Comparison of ENCODE assay signal across 10 mouse cellular contexts in genomic region chr3:66296545-66296944, GRCm38 (mm10). TPM values are rescaled to one million over a fixed set of nuclear protein-coding genes. Genes with fewer than 3 reads are reported as not detected.
A peak's percentile ranks its signal among the peaks of the same experiment; 100 is the strongest.
DNase-seq lines count a peak whose midpoint lies in the region; ATAC-seq and TF ChIP-seq lines count a peak whose summit lies in the region.
"Had no signal": no experiment of that assay in that cellular context is flagged by ENCODE, and none has a peak within 500 bp of the region (broad histone marks: within the 10 kb centered on the region; RNA-seq: fewer than 3 reads in every experiment).

Veph1 (minus strand) TSS chr3:66296837.

- H3K27ac ChIP-seq in cerebellum, adult 2 months (ENCODE audit: insufficient read depth, low read length), result no peak within 1 kb of the TSS
- H3K27ac ChIP-seq in forebrain, embryonic 11.5 days (ENCODE audit: low read depth, low read length), result peak within 1 kb of the TSS; percentile 18; the same call in 1 of the 2 replicates
- peak within 1 kb of the TSS; percentile 90 for H3K27ac ChIP-seq in kidney, embryonic 15.5 days
- 0 out of 2 replicates have a peak within 1 kb of the TSS, but pooled peaks have one; percentile 40 for H3K27ac ChIP-seq in midbrain, embryonic 15.5 days
- H3K27ac ChIP-seq: liver, embryonic 12.5 days had no signal

- peak; percentile 5 to 9 for DNase-seq in cerebellum, postnatal 14 days
- DNase-seq in cerebellum, adult 2 months, result no peak
- DNase-seq in forebrain, embryonic 11.5 days (ENCODE audit: low spot score), result peak; percentile 63
- no peak for DNase-seq in right cerebral cortex, adult 18-20 months
- DNase-seq in adrenal gland, adult (ENCODE audit: inconsistent age in 2 of 2, low spot score in 1 of 2), result no peak
- no peak for DNase-seq in cerebellum, adult 9-11 months

- H3K4me3 ChIP-seq in cerebellum, adult 2 months (replicated peaks; ENCODE audit: insufficient read depth, low read depth, low read length), result no peak within 1 kb of the TSS
- H3K4me3 ChIP-seq in forebrain, embryonic 11.5 days (ENCODE audit: low read depth, low read length), result no peak within 1 kb of the TSS
- H3K4me3 ChIP-seq in kidney, embryonic 15.5 days (replicated peaks), result peak within 1 kb of the TSS; percentile 34
- H3K4me3 ChIP-seq in midbrain, embryonic 15.5 days, result no peak within 1 kb of the TSS
- H3K4me3 ChIP-seq: liver, embryonic 12.5 days had no signal

- peak within 1 kb of the TSS; percentile 29 for H3K4me2 ChIP-seq in forebrain, embryonic 11.5 days (ENCODE audit: low read depth, low read length, severe bottlenecking)
- H3K4me2 ChIP-seq in kidney, embryonic 15.5 days, result peak within 1 kb of the TSS; percentile 39
- peak within 1 kb of the TSS; percentile 23 for H3K4me2 ChIP-seq in midbrain, embryonic 15.5 days
- H3K4me2 ChIP-seq: liver, embryonic 12.5 days had no signal

- no peaks in the 10 kb centered on the region for H3K9me3 ChIP-seq in forebrain, embryonic 11.5 days (ENCODE audit: control insufficient read depth, low read length)
- H3K9me3 ChIP-seq in kidney, embryonic 15.5 days (replicated peaks), result no peaks in the 10 kb centered on the region
- H3K9me3 ChIP-seq in midbrain, embryonic 15.5 days, result no peaks in the 10 kb centered on the region
- H3K9me3 ChIP-seq: liver, embryonic 12.5 days had no signal

- no peaks in the 10 kb centered on the region for H3K27me3 ChIP-seq in cerebellum, adult 2 months (ENCODE audit: control insufficient read depth, insufficient read depth, low read length)
- no peaks in the 10 kb centered on the region for H3K27me3 ChIP-seq in forebrain, embryonic 11.5 days (ENCODE audit: control insufficient read depth, insufficient read depth, low read length)
- no peaks in the 10 kb centered on the region for H3K27me3 ChIP-seq in kidney, embryonic 15.5 days
- no peaks in the 10 kb centered on the region for H3K27me3 ChIP-seq in midbrain, embryonic 15.5 days (replicated peaks)
- H3K27me3 ChIP-seq: liver, embryonic 12.5 days had no signal

- 7% methylated on average over 11 of the region's 11 CpGs for WGBS in cerebellum, adult 2 months
- WGBS in forebrain, embryonic 11.5 days, result 16% methylated on average over 11 of the region's 11 CpGs
- 20% methylated on average over 11 of the region's 11 CpGs for WGBS in kidney, embryonic 15.5 days
- 13% methylated on average over 11 of the region's 11 CpGs for WGBS in midbrain, embryonic 15.5 days

- H3K9ac ChIP-seq in forebrain, embryonic 11.5 days (ENCODE audit: low read length), result peak within 1 kb of the TSS; percentile 39; the same call in 1 of the 2 replicates
- peak within 1 kb of the TSS; percentile 29; the same call in 1 of the 2 replicates for H3K9ac ChIP-seq in kidney, embryonic 15.5 days
- no peak within 1 kb of the TSS for H3K9ac ChIP-seq in midbrain, embryonic 15.5 days
- H3K9ac ChIP-seq: liver, embryonic 12.5 days had no signal

- no peak for TF ChIP-seq CTCF in cerebellum, adult 2 months (IDR thresholded peaks at IDR 0.05; ENCODE audit: borderline replicate concordance, insufficient read depth, low read depth, low read length)

- ATAC-seq in forebrain, embryonic 11.5 days (replicated peaks; ENCODE audit: low FRiP score), result peak; percentile 58; the same call in 1 of the 2 replicates
- peak; percentile 71 for ATAC-seq in kidney, embryonic 15.5 days (replicated peaks; ENCODE audit: low FRiP score)
- peak; percentile 76; the same call in 1 of the 2 replicates for ATAC-seq in midbrain, embryonic 15.5 days (replicated peaks)
- ATAC-seq: liver, embryonic 12.5 days had no signal

- H3K36me3 ChIP-seq in forebrain, embryonic 11.5 days (ENCODE audit: control insufficient read depth, insufficient read depth, low read length), result no peaks in the 10 kb centered on the region
- H3K36me3 ChIP-seq in kidney, embryonic 15.5 days, result no peaks in the 10 kb centered on the region
- no peaks in the 10 kb centered on the region for H3K36me3 ChIP-seq in midbrain, embryonic 15.5 days (replicated peaks)
- H3K36me3 ChIP-seq: liver, embryonic 12.5 days had no signal

- no peak for TF ChIP-seq POLR2A in cerebellum, adult 2 months (IDR thresholded peaks at IDR 0.05; ENCODE audit: borderline replicate concordance, insufficient read depth, low read length)

- no peaks in the 10 kb centered on the region; the same call in 1 of the 2 replicates for H3K4me1 ChIP-seq in cerebellum, adult 2 months (ENCODE audit: control insufficient read depth, insufficient read depth, low read length)
- H3K4me1 ChIP-seq in forebrain, embryonic 11.5 days (replicated peaks; ENCODE audit: control insufficient read depth, insufficient read depth, low read length), result peaks cover 7% of the 10 kb centered on the region
- H3K4me1 ChIP-seq in kidney, embryonic 15.5 days, result peaks cover 17% of the 10 kb centered on the region
- peaks cover 9% of the 10 kb centered on the region for H3K4me1 ChIP-seq in midbrain, embryonic 15.5 days
- H3K4me1 ChIP-seq: liver, embryonic 12.5 days had no signal

RNA-seq across cellular contexts. Expression of gene Veph1, which starts in this region (rescaled TPM):
- 0.02 and 0.08 TPM in 2 replicates for polyA plus RNA-seq in cerebellum, adult 2 months (2012; rRNA removed)
- polyA plus RNA-seq in forebrain, embryonic 11.5 days (2014; fragmentation: Nextera tagmentation; extraction: Ambion mirVana), result 17.7 and 23.2 TPM in 2 replicates
- 12.0 and 12.8 TPM in 2 replicates for polyA plus RNA-seq in kidney, embryonic 15.5 days (2015; fragmentation: Nextera tagmentation; extraction: Ambion mirVana)
- 6.4 and 6.8 TPM in 2 replicates for polyA plus RNA-seq in midbrain, embryonic 15.5 days (2015; fragmentation: Nextera tagmentation; extraction: Ambion mirVana)
- polyA plus RNA-seq: spleen, adult 2 months had no signal

Comparison
In these comparisons a context has a peak if more than half of its experiments do, and no peak if none do; other contexts are left out.
1. DNase-seq: peak in cerebellum, postnatal 14 days (2 of 2) and forebrain, embryonic 11.5 days (single experiment); none in cerebellum, adult 2 months (0 of 2), right cerebral cortex, adult 18-20 months (single experiment), adrenal gland, adult (0 of 2) and cerebellum, adult 9-11 months (single experiment).
2. Peak in every context shown above with its lines, with median percentiles within 50 percentile points of each other: ATAC-seq and H3K4me2 ChIP-seq.